Mouse (Mus musculus) intestine, embryonic 15.5 days (tissue): Measurements from ENCODE around the gene Baiap2l2. TPM values are rescaled to one million over a fixed set of nuclear protein-coding genes. Genes with fewer than 3 reads are reported as not detected.

ENCODE experiments used
- ATAC-seq: fragments of 200-750 bp; cut with Nextera tagmentation; 2 replicates; pipeline ENCODE4 v1.8.0; 2017; ENCODE audit warnings: moderate TSS enrichment, moderate library complexity
- H3K27ac ChIP-seq: fragments of 300-500 bp; sonication (generic); 2 replicates; pipeline ENCODE4 v1.5.1; 2015; ENCODE audit warnings: mild to moderate bottlenecking, inconsistent platforms
- H3K27me3 ChIP-seq: fragments of 300-500 bp; sonication (generic); replicated peaks from 2 replicates; pipeline ENCODE4 v1.6.1; 2015; ENCODE audit warnings: inconsistent platforms
- H3K36me3 ChIP-seq: fragments of 300-500 bp; sonication (generic); 2 replicates; pipeline ENCODE4 v1.6.1; 2015; ENCODE audit warnings: inconsistent platforms
- H3K4me1 ChIP-seq: fragments of 300-500 bp; sonication (generic); replicated peaks from 2 replicates; pipeline ENCODE4 v1.6.1; 2015; ENCODE audit warnings: inconsistent platforms
- H3K4me2 ChIP-seq: fragments of 300-500 bp; sonication (generic); replicated peaks from 2 replicates; pipeline ENCODE4 v1.6.1; 2015; ENCODE audit warnings: mild to moderate bottlenecking, inconsistent platforms
- H3K4me3 ChIP-seq: fragments of 300-500 bp; sonication (generic); replicated peaks from 2 replicates; pipeline ENCODE4 v1.5.1; 2015; ENCODE audit warnings: inconsistent platforms
- H3K9ac ChIP-seq: fragments of 300-500 bp; sonication (generic); 2 replicates; pipeline ENCODE4 v1.6.1; 2015; ENCODE audit warnings: inconsistent platforms
- H3K9me3 ChIP-seq: fragments of 300-500 bp; sonication (generic); 2 replicates; pipeline ENCODE4 v1.6.1; 2016; ENCODE audit warnings: inconsistent platforms
- WGBS: fragments of 180-500 bp; shearing (Covaris S2); methylation state at CpG from one replicate; pipeline ENCODE4 v1.1.7; 2015; 5-methylcytosine and 5-hydroxymethylcytosine counted together
- polyA plus RNA-seq: library from polyadenylated mRNA; unstranded; fragments of >200 nt; fragmentation: Nextera tagmentation; extraction: Ambion mirVana; gene quantifications from 2 replicates; pipeline ENCODE4 v1.2.1, GENCODE M21; 2015

Gene Baiap2l2
- 12.3 and 14.7 TPM in 2 replicates for polyA plus RNA-seq

GRCm38 (mm10) chr15:79285399-79285798 lies at the start of gene Baiap2l2:
Baiap2l2 (minus strand) TSS chr15:79285537.
- Histone ChIP-seq H3K4me3 (peak within 1 kb of the TSS; percentile 27), H3K9me3 (no peaks in the 10 kb centered on the region), H3K27me3 (no peaks in the 10 kb centered on the region), H3K36me3 (no peaks in the 10 kb centered on the region), H3K9ac (peak within 1 kb of the TSS; percentile 34), H3K4me1 (peaks cover 24% of the 10 kb centered on the region; the same call in 1 of the 2 replicates), H3K27ac (peak within 1 kb of the TSS; percentile 68), H3K4me2 (peak within 1 kb of the TSS; percentile 49)
- ATAC-seq, result peak; percentile 69
- 49% methylated on average over 10 of the region's 10 CpGs for WGBS

- Histone ChIP-seq H3K36me3 (no peaks in the 10 kb centered on the region), H3K9me3 (no peaks in the 10 kb centered on the region), H3K27ac (no peak overlapping the region), H3K27me3 (no peaks in the 10 kb centered on the region), H3K4me1 (0 out of 2 replicates have a peak, but pooled peaks cover 2% of the 10 kb centered on the region), H3K9ac (no peak overlapping the region), H3K4me3 (no peak overlapping the region), H3K4me2 (no peak overlapping the region)
- ATAC-seq, result no peak
- 42% methylated on average over 4 of the region's 4 CpGs for WGBS
Measured at GRCm38 (mm10) chr15:79333409-79333808, 48.1 kb upstream of the Baiap2l2 start.

GRCm38 (mm10) chr15:79330521-79330920 lies 45.2 kb upstream of the Baiap2l2 start:
- peaks cover 17% of the 10 kb centered on the region for H3K4me1 ChIP-seq
- H3K9ac ChIP-seq, result no peak overlapping the region
- no peaks in the 10 kb centered on the region for H3K36me3 ChIP-seq
- H3K27me3 ChIP-seq, result no peaks in the 10 kb centered on the region
- H3K4me2 ChIP-seq, result no peak overlapping the region
- H3K9me3 ChIP-seq, result no peaks in the 10 kb centered on the region
- H3K4me3 ChIP-seq, result no peak overlapping the region
- H3K27ac ChIP-seq, result no peak overlapping the region
- no peak for ATAC-seq
- 51% methylated on average over 4 of the region's 4 CpGs for WGBS

GRCm38 (mm10) chr15:79329979-79330363 lies 44.6 kb upstream of the Baiap2l2 start:
- H3K9me3 ChIP-seq, result no peaks in the 10 kb centered on the region
- no peak for ATAC-seq
- H3K4me3 ChIP-seq, result no peak overlapping the region
- no peak overlapping the region for H3K4me2 ChIP-seq
- H3K27ac ChIP-seq, result no peak overlapping the region
- H3K4me1 ChIP-seq, result peaks cover 22% of the 10 kb centered on the region
- no peaks in the 10 kb centered on the region for H3K27me3 ChIP-seq
- 86% methylated on average over 6 of the region's 6 CpGs for WGBS
- no peaks in the 10 kb centered on the region for H3K36me3 ChIP-seq
- no peak overlapping the region for H3K9ac ChIP-seq

GRCm38 (mm10) chr15:79329346-79329978 lies 44.1 kb upstream of the Baiap2l2 start:
- no peak for ATAC-seq
- H3K27ac ChIP-seq, result no peak overlapping the region
- WGBS, result 96% methylated on average over 6 of the region's 6 CpGs
- no peak overlapping the region for H3K4me2 ChIP-seq
- no peaks in the 10 kb centered on the region for H3K27me3 ChIP-seq
- H3K4me3 ChIP-seq, result no peak overlapping the region
- no peaks in the 10 kb centered on the region for H3K9me3 ChIP-seq
- H3K4me1 ChIP-seq, result peaks cover 24% of the 10 kb centered on the region
- no peaks in the 10 kb centered on the region for H3K36me3 ChIP-seq
- H3K9ac ChIP-seq, result no peak overlapping the region

- no peak overlapping the region for H3K9ac ChIP-seq
- H3K27ac ChIP-seq, result peak overlapping the region; percentile 75; the same call in 1 of the 2 replicates
- peaks cover 29% of the 10 kb centered on the region for H3K4me1 ChIP-seq
- ATAC-seq, result no peak
- peak overlapping the region; percentile 79 for H3K4me2 ChIP-seq
- no peaks in the 10 kb centered on the region for H3K36me3 ChIP-seq
- 80% methylated on average over 4 of the region's 4 CpGs for WGBS
- H3K9me3 ChIP-seq, result no peaks in the 10 kb centered on the region
- no peak overlapping the region for H3K4me3 ChIP-seq
- H3K27me3 ChIP-seq, result no peaks in the 10 kb centered on the region
Measured at GRCm38 (mm10) chr15:79328939-79329275, 43.6 kb upstream of the Baiap2l2 start.

- ATAC-seq, result peak; percentile 97
- peak within 1 kb of the TSS; percentile 93 for H3K27ac ChIP-seq
- H3K4me2 ChIP-seq, result peak within 1 kb of the TSS; percentile 79
- H3K36me3 ChIP-seq, result no peaks in the 10 kb centered on the region
- H3K9ac ChIP-seq, result peak within 1 kb of the TSS; percentile 65
- H3K4me1 ChIP-seq, result peaks cover 34% of the 10 kb centered on the region
- H3K27me3 ChIP-seq, result no peaks in the 10 kb centered on the region
- H3K4me3 ChIP-seq, result peak within 1 kb of the TSS; percentile 55
- no peaks in the 10 kb centered on the region for H3K9me3 ChIP-seq
- 3% methylated on average over 46 of the region's 46 CpGs for WGBS
Measured at GRCm38 (mm10) chr15:79328058-79328938, 43.0 kb upstream of the Baiap2l2 start, which contains the start of gene Pla2g6. Pla2g6 (minus strand) TSS chr15:79328390.

GRCm38 (mm10) chr15:79326971-79327961 lies 41.9 kb upstream of the Baiap2l2 start:
- no peaks in the 10 kb centered on the region for H3K36me3 ChIP-seq
- H3K4me2 ChIP-seq, result peak overlapping the region; percentile 79
- peak overlapping the region; percentile 65 for H3K9ac ChIP-seq
- no peaks in the 10 kb centered on the region for H3K9me3 ChIP-seq
- H3K27ac ChIP-seq, result peak overlapping the region; percentile 93
- peak overlapping the region; percentile 55 for H3K4me3 ChIP-seq
- WGBS, result 11% methylated on average over 20 of the region's 20 CpGs
- H3K27me3 ChIP-seq, result no peaks in the 10 kb centered on the region
- ATAC-seq, result peak; percentile 27
- peaks cover 42% of the 10 kb centered on the region for H3K4me1 ChIP-seq

- ATAC-seq, result no peak
- Histone ChIP-seq H3K27ac (peak overlapping the region; percentile 93), H3K9me3 (no peaks in the 10 kb centered on the region), H3K4me2 (peak overlapping the region; percentile 79), H3K4me1 (peaks cover 42% of the 10 kb centered on the region), H3K36me3 (no peaks in the 10 kb centered on the region), H3K27me3 (no peaks in the 10 kb centered on the region), H3K9ac (no peak overlapping the region), H3K4me3 (no peak overlapping the region)
- 51% methylated on average over 4 of the region's 4 CpGs for WGBS
Measured at GRCm38 (mm10) chr15:79326264-79326663, 40.9 kb upstream of the Baiap2l2 start.

GRCm38 (mm10) chr15:79325742-79326141 lies 40.4 kb upstream of the Baiap2l2 start:
- H3K9ac ChIP-seq, result no peak overlapping the region
- H3K4me1 ChIP-seq, result peaks cover 42% of the 10 kb centered on the region
- no peak overlapping the region for H3K4me3 ChIP-seq
- whole genome bisulfite sequencing, result 65% methylated on average over 3 of the region's 3 CpGs
- no peaks in the 10 kb centered on the region for H3K36me3 ChIP-seq
- ATAC-seq, result no peak
- H3K9me3 ChIP-seq, result no peaks in the 10 kb centered on the region
- peak overlapping the region; percentile 79; the same call in 1 of the 2 replicates for H3K4me2 ChIP-seq
- H3K27me3 ChIP-seq, result no peaks in the 10 kb centered on the region
- H3K27ac ChIP-seq, result no peak overlapping the region

GRCm38 (mm10) chr15:79324373-79324772 lies 39.0 kb upstream of the Baiap2l2 start:
- H3K27ac ChIP-seq, result 0 out of 2 replicates have a peak overlapping the region, but pooled peaks have one; percentile 76
- no peak overlapping the region for H3K9ac ChIP-seq
- no peak overlapping the region for H3K4me2 ChIP-seq
- H3K4me1 ChIP-seq, result peaks cover 42% of the 10 kb centered on the region
- no peaks in the 10 kb centered on the region for H3K36me3 ChIP-seq
- no peak for ATAC-seq
- H3K4me3 ChIP-seq, result no peak overlapping the region
- H3K27me3 ChIP-seq, result no peaks in the 10 kb centered on the region
- 70% methylated on average over 3 of the region's 3 CpGs for WGBS
- no peaks in the 10 kb centered on the region for H3K9me3 ChIP-seq
